Mouse (Mus musculus): Measurements from ENCODE around the gene Olfr129. TPM values are rescaled to one million over a fixed set of nuclear protein-coding genes. Genes with fewer than 3 reads are reported as not detected.

The Olfr129 gene
- not detected for total RNA-seq (2021)
- long read RNA-seq, experiment 1: 0 reads
- long read RNA-seq, experiment 2: 0 reads

DNA sequence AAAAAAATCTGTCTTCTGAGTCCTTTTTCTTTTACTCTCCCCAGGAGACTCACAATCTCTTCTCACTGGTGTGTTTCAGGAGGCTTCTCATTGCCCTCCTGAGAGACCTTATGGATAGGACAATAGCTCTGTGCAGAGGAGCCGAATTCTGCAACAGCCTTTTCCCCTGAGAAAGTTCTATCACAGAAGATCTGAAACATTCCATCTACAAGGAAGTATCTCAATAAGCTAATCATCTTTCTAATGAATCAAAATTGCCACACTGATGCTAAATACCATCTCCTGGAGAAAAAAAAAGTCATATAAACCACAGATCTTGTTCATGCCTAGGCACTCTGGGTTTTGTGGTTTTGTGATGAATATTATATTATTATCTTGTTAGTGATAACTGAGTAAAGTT is at the start of gene Olfr129:
Olfr129 (minus strand) TSS at position 101 of the 400 bp plus-strand sequence.
- DNase-seq: no peak

DNA sequence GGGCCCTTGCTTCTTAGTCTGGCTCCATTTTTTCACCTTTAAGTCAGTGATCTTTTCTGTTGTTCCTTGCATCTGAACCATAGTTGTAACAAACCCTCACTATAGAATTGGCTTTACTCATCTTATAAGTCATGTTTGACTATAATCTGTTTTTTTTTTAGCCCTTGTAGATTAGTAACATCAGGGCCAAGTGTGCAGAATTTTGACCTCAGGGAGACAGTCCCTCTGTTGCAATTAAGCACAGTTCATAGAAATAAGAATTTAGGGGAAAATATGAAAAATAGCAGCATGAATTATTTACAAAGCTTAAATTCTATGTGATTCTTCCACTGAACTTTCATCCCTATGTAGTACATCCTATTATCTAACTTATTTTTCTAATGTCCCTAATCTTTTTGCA is 28.7 kb upstream of the Olfr129 start, which contains the start of gene Olfr131:
Olfr131 (minus strand) TSS at position 101 of the 400 bp plus-strand sequence.
- DNase-seq: no peak

- DNase-seq: no peak
These were observed 22.5 kb upstream of the Olfr129 start for GRCm38 (mm10) chr17:38082364-38082763.

- no peak for DNase-seq
These were observed 3.7 kb upstream of the Olfr129 start, which contains the start of gene Olfr130 for GRCm38 (mm10) chr17:38063621-38064020. TSS of gene Olfr130 (plus strand) at chr17:38063921.

- no peak for DNase-seq
These were observed 33.6 kb downstream of the Olfr129 start for GRCm38 (mm10) chr17:38026297-38026696.

- no peak for DNase-seq
These were observed 43.5 kb downstream of the Olfr129 start for GRCm38 (mm10) chr17:38016341-38016740.

DNA sequence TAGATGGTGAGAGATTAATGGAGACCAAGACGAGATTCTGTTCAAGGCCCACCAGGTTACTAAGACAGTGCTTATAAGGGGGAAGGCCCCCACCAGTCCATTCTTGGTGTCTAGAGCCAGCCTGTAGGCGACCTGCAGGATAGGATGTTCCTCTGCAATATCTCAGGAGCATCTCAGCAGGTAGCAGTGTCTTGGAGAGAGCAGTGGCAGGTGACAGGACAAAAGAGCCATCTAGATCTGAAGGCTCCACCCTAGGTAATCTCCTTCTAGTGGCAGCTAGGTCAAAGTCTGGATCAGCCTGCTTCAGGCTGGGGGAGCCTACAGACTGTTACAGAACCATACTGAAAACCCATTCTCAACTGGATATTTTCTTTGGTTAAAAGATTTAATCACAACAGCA is 54.9 kb downstream of the Olfr129 start:
- DNase-seq: no peak

Other genes with a start within 250 kb of the Olfr129 start
- gene Olfr125, start 227.1 kb downstream of the Olfr129 start, total RNA-seq (2021): not detected
- not detected for gene Olfr126, start 212.6 kb downstream of the Olfr129 start, total RNA-seq (2021)
- not detected for gene Olfr127, start 159.6 kb downstream of the Olfr129 start, total RNA-seq (2021)
- gene Olfr128, start 139.5 kb downstream of the Olfr129 start, total RNA-seq (2021): not detected
- not detected for gene Olfr761, start 107.0 kb downstream of the Olfr129 start, total RNA-seq (2021)
- not detected for gene Olfr130, start 3.8 kb upstream of the Olfr129 start, total RNA-seq (2021)
- not detected for gene Olfr131, start 28.6 kb upstream of the Olfr129 start, total RNA-seq (2021)
- gene Olfr132, start 74.4 kb upstream of the Olfr129 start, total RNA-seq (2021): not detected
- not detected for gene Olfr133, start 85.2 kb upstream of the Olfr129 start, total RNA-seq (2021)
- not detected for gene Olfr134, start 111.3 kb upstream of the Olfr129 start, total RNA-seq (2021)
- not detected for gene Olfr135, start 144.3 kb upstream of the Olfr129 start, total RNA-seq (2021)
- gene Olfr138, start 201.0 kb upstream of the Olfr129 start, total RNA-seq (2021): not detected
- gene Olfr137, start 247.5 kb upstream of the Olfr129 start, total RNA-seq (2021): not detected